Mouse (Mus musculus): Measurements from ENCODE around the gene A630076J17Rik. TPM values are rescaled to one million over a fixed set of nuclear protein-coding genes. Genes with fewer than 3 reads are reported as not detected.

The A630076J17Rik gene
- total and polyA plus RNA-seq, 2 experiments from 2014 or later: not detected

DNA sequence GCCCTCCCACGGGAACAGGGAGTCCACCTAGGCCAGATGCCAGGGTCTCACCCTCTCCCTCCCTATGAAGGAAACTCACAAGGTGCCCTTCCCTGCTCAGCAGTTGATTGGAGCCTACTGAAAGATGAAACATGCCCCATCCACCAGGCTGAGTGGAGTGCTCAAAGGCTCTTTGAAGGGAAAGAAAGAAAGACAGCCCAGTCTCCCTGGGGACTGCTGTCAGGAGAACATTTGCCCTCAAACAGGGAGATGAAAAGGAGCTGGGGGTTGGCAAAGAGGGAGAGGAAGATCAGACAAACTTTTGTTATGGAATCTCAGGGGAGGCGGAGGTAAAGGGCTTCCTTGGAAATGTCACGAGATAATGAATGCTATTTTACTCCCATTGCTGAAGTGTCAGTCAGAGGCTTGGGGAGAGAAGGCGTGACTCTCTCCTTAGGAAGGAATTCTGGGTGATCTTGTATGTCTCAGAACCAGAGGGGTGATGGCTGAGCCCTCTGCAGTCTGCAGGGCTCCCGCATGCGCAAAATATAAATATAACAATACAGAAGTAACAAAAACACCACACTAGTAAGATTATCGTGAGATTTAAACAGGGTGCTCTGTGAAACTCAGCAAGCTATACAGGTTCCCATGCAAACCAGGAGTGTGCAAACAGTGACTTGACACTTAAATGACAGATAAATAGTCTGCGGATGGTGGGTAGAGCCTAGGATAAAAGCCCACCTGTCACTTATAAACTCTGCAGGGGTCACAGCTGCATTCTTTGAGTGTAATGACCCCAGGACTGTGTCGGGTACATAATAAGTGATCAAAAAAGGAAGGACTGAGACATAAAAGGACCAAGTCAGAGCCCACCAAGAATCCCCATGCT, 28.9 kb upstream of the A630076J17Rik start:
- ATAC-seq (no peak), DNase-seq (ENCODE audit: low spot score) (no peak)
- Histone ChIP-seq H3K27me3 (ENCODE audit: insufficient read depth, low read length) (no peaks in the 10 kb centered on the region), H3K9ac (replicated peaks; ENCODE audit: low read length) (no peak overlapping the region), H3K4me1 (ENCODE audit: insufficient read depth, low read length) (no peaks in the 10 kb centered on the region), H3K27ac (no peak overlapping the region), H3K9me3 (ENCODE audit: low read length) (no peaks in the 10 kb centered on the region), H3K4me2 (ENCODE audit: low read depth, low read length) (no peak overlapping the region), H3K36me3 (ENCODE audit: insufficient read depth, low read length) (no peaks in the 10 kb centered on the region), H3K4me3 (ENCODE audit: low read length) (no peak overlapping the region)
- WGBS: 31% methylated on average over 9 of the region's 9 CpGs
- TF ChIP-seq CTCF (IDR thresholded peaks at IDR 0.05; ENCODE audit: low read depth): no peak

GRCm38 (mm10) chr3:107204413-107204812, 26.0 kb upstream of the A630076J17Rik start:
- no peaks in the 10 kb centered on the region for H3K9me3 ChIP-seq (ENCODE audit: low read length)
- 92% methylated on average over 3 of the region's 3 CpGs for WGBS
- H3K27ac ChIP-seq: no peak overlapping the region
- H3K9ac ChIP-seq (replicated peaks; ENCODE audit: low read length): no peak overlapping the region
- H3K4me1 ChIP-seq (ENCODE audit: insufficient read depth, low read length): no peaks in the 10 kb centered on the region
- H3K4me2 ChIP-seq (ENCODE audit: low read depth, low read length): no peak overlapping the region
- H3K36me3 ChIP-seq (ENCODE audit: insufficient read depth, low read length): no peaks in the 10 kb centered on the region
- no peak overlapping the region for H3K4me3 ChIP-seq (ENCODE audit: low read length)
- no peak for ATAC-seq
- no peak for DNase-seq (ENCODE audit: low spot score)
- no peak for TF ChIP-seq CTCF (IDR thresholded peaks at IDR 0.05; ENCODE audit: low read depth)
- H3K27me3 ChIP-seq (ENCODE audit: insufficient read depth, low read length): no peaks in the 10 kb centered on the region

GRCm38 (mm10) chr3:107205170-107205569, 25.2 kb upstream of the A630076J17Rik start:
- Histone ChIP-seq H3K9ac (replicated peaks; ENCODE audit: low read length) (no peak overlapping the region), H3K4me1 (ENCODE audit: insufficient read depth, low read length) (no peaks in the 10 kb centered on the region), H3K27me3 (ENCODE audit: insufficient read depth, low read length) (no peaks in the 10 kb centered on the region), H3K4me3 (ENCODE audit: low read length) (no peak overlapping the region), H3K9me3 (ENCODE audit: low read length) (no peaks in the 10 kb centered on the region), H3K4me2 (ENCODE audit: low read depth, low read length) (no peak overlapping the region), H3K36me3 (ENCODE audit: insufficient read depth, low read length) (no peaks in the 10 kb centered on the region), H3K27ac (no peak overlapping the region)
- ATAC-seq (no peak), DNase-seq (ENCODE audit: low spot score) (no peak)
- TF ChIP-seq CTCF (IDR thresholded peaks at IDR 0.05; ENCODE audit: low read depth): no peak

DNA sequence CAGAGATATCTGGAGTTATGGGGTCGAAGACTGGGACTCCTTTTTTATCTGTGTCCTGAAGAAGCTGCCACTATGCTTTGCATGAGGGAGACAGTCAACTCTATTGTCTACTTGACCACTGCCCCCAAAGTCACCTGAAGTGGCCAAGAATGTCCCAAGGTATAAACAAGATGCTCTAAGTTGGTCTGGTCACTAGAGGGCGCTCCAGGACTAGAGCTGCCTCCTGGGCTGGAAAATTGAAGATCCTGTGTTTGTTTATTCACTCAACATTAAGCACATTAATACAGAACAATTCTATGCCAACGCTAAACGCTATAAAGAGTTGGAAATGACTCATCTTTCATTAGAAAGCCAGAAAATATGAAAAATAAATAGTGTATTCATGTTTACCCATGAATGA, 24.4 kb upstream of the A630076J17Rik start:
- no peak overlapping the region for H3K4me2 ChIP-seq (ENCODE audit: low read depth, low read length)
- no peaks in the 10 kb centered on the region for H3K9me3 ChIP-seq (ENCODE audit: low read length)
- 16% methylated on average over 4 of the region's 4 CpGs for WGBS
- peak; percentile 84 for DNase-seq (ENCODE audit: low spot score)
- H3K27ac ChIP-seq: no peak overlapping the region
- no peak for ATAC-seq
- H3K4me1 ChIP-seq (ENCODE audit: insufficient read depth, low read length): no peaks in the 10 kb centered on the region
- H3K4me3 ChIP-seq (ENCODE audit: low read length): no peak overlapping the region
- peak; percentile 88 for TF ChIP-seq CTCF (IDR thresholded peaks at IDR 0.05; ENCODE audit: low read depth)
- no peaks in the 10 kb centered on the region for H3K36me3 ChIP-seq (ENCODE audit: insufficient read depth, low read length)
- no peak overlapping the region for H3K9ac ChIP-seq (replicated peaks; ENCODE audit: low read length)
- H3K27me3 ChIP-seq (ENCODE audit: insufficient read depth, low read length): no peaks in the 10 kb centered on the region

- H3K36me3 ChIP-seq (ENCODE audit: insufficient read depth, low read length): no peaks in the 10 kb centered on the region
- no peak overlapping the region for H3K4me2 ChIP-seq (ENCODE audit: low read depth, low read length)
- H3K9me3 ChIP-seq (ENCODE audit: low read length): no peaks in the 10 kb centered on the region
- H3K4me3 ChIP-seq (ENCODE audit: low read length): no peak overlapping the region
- H3K4me1 ChIP-seq (ENCODE audit: insufficient read depth, low read length): no peaks in the 10 kb centered on the region
- DNase-seq (ENCODE audit: low spot score): no peak
- 38% methylated on average over 4 of the region's 4 CpGs for WGBS
- ATAC-seq: no peak
- no peak overlapping the region for H3K27ac ChIP-seq
- no peak overlapping the region for H3K9ac ChIP-seq (replicated peaks; ENCODE audit: low read length)
- TF ChIP-seq CTCF (IDR thresholded peaks at IDR 0.05; ENCODE audit: low read depth): no peak
- no peaks in the 10 kb centered on the region for H3K27me3 ChIP-seq (ENCODE audit: insufficient read depth, low read length)
Observed at GRCm38 (mm10) chr3:107206490-107207150, 23.8 kb upstream of the A630076J17Rik start.

GRCm38 (mm10) chr3:107207625-107208253, 22.7 kb upstream of the A630076J17Rik start:
- no peaks in the 10 kb centered on the region for H3K4me1 ChIP-seq (ENCODE audit: insufficient read depth, low read length)
- no peak overlapping the region for H3K4me2 ChIP-seq (ENCODE audit: low read depth, low read length)
- H3K4me3 ChIP-seq (ENCODE audit: low read length): no peak overlapping the region
- DNase-seq (ENCODE audit: low spot score): peak; percentile 37
- no peaks in the 10 kb centered on the region for H3K9me3 ChIP-seq (ENCODE audit: low read length)
- H3K27ac ChIP-seq: no peak overlapping the region
- no peak for TF ChIP-seq CTCF (IDR thresholded peaks at IDR 0.05; ENCODE audit: low read depth)
- H3K36me3 ChIP-seq (ENCODE audit: insufficient read depth, low read length): no peaks in the 10 kb centered on the region
- no peaks in the 10 kb centered on the region for H3K27me3 ChIP-seq (ENCODE audit: insufficient read depth, low read length)
- 0 out of 2 replicates have a peak, but pooled peaks have one; percentile 13 for ATAC-seq
- 44% methylated on average over 7 of the region's 7 CpGs for WGBS
- no peak overlapping the region for H3K9ac ChIP-seq (replicated peaks; ENCODE audit: low read length)

Data from hindbrain, postnatal 0 days (tissue).